Mouse (Mus musculus) liver, adult 2 months (tissue): ENCODE measurements around the gene Cerk.

Experiments used
- CTCF ChIP-seq: fragments of 200-500 bp; IDR thresholded peaks from 2 replicates; pipeline ENCODE4 v1.5.1; 2011; ENCODE audit warnings: low read depth, low read length, control low read depth
- POLR2A ChIP-seq: fragments of 200-500 bp; IDR thresholded peaks from 2 replicates; pipeline ENCODE4 v1.6.1; 2011; ENCODE audit warnings: low read length, control low read depth; ENCODE audit not compliant: insufficient read depth; ENCODE audit errors: extremely low read depth

GRCm38 (mm10) chr15:86185689-86186569, at the start of gene Cerk:
- TF ChIP-seq POLR2A (0 out of 2 replicates have a peak, but pooled peaks have one; percentile 21), CTCF (peak; percentile 39)
